Mouse (Mus musculus): Measurements from ENCODE around the gene Nos1.

Nos1 gene

GRCm38 (mm10) chr5:118002059-118002458 is 221.2 kb downstream of the Nos1 start:
- peak; percentile 71 for DNase-seq (ENCODE audit: low spot score)

DNA sequence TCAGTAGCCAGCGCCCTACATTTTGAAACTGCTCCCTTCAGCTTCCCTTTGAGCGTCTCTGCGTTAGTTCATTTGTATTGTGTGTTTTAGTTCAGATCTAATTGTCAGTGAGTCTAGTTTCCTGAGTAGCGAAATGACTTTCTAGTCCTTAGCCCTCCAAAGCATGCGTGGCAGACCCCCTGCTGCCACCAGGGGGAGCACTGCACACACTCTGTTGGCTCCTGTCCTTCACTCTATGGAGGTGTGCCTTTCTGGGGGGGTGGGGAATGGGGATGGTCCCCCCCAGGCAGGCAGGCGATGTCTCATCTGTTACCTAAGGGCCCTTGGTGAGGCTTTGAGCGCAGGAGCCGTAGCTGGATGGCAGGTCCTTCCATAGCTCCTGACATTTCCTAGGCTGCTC is 223.8 kb downstream of the Nos1 start:
- DNase-seq (ENCODE audit: low spot score) = peak; percentile 48

GRCm38 (mm10) chr5:118005728-118006127 is 224.9 kb downstream of the Nos1 start:
- DNase-seq (ENCODE audit: low spot score) = no peak

DNA sequence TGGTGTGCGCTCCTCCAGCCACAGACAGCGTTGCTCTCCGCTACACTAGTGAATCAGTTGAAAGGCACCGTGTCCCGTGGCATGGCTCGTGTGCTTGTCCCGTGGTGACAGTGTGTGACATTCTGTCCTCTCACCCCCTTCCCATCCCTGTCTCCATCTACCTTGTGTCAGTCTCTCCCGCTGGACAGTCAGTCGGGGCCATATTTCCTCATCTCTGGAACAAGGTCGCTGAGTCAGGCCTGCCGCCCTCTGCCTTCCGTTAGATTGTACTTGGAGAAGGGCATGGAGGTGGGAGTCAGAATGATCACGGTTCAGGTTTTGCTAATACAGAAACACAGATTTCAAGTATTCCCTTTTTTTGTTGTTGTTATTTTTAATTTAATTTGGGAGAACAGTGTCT is 227.5 kb downstream of the Nos1 start:
- no peak for DNase-seq (ENCODE audit: low spot score)

Measured in ovary, postnatal 36 days (tissue).